16 mouse cellular contexts compared by ENCODE assay signal in the genomic region with DNA sequence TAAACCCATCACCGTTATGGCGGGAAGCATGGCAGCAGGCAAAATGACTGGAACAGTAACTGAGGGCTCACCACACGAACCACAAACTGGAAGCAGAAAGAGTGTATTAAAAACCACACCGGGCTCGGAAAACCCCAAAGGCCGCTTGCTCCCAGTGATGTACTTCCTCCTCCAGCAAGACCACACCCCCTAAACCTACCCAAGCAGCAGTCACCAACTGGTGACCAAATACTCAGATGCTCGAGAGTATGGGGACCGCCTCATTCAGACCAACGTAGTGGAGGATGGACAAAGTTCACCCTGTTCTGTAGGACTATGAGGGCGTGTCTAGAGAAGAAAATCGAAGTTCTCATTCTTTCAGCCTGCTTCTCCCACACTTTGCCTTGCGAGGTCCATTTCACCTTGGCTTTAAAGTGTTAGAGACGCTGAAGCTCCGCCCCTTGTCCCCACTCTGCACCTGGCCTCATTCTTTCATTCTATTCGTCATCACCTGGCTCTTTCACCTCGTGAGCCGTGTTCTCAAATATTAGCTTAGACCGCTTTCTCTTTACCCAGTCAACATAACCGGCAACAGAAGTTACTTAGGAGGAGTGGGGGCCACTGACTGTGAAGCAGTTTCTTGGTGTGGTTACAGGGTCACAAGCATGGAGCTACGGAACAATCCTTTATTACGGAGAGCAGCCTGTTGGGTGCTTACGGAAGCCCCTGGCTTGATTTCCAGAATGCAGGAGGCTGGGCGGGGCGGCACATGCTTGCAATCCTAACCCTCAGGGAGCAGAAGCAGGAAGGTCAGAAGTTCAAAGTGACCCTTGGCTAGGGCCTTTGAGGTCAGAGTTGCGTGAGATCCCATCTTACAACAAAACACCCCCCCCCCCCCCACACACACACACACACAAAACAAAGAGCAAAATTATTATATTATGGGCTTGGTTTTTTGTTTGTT. TPM values are rescaled to one million over a fixed set of nuclear protein-coding genes. Genes with fewer than 3 reads are reported as not detected.
DNase-seq lines count a peak whose midpoint lies in the region; ATAC-seq and TF ChIP-seq lines count a peak whose summit lies in the region.
"Had no signal": no experiment of that assay in that cellular context is flagged by ENCODE, and none has a peak within 500 bp of the region (broad histone marks: within the 10 kb centered on the region; RNA-seq: fewer than 3 reads in every experiment).

No protein-coding gene starts in this region.

- DNase-seq in forebrain, embryonic 11.5 days (ENCODE audit: low spot score) = no peak
- DNase-seq in forebrain, postnatal 0 days = no peak
- DNase-seq in ZHBTc4 (ENCODE audit: low read depth, low spot score) = peak; percentile 91
- no peak for DNase-seq in liver, embryonic 11.5 days (ENCODE audit: low spot score)
- peak; percentile 54 to 77 for DNase-seq in lung, postnatal 4 days
- no peak for DNase-seq in frontal cortex, adult 2 months (ENCODE audit: extremely low spot score in 1 of 2, low spot score in 1 of 2)
- DNase-seq in adrenal gland, adult (ENCODE audit: inconsistent age in 2 of 2, low spot score in 1 of 2) = no peak
- DNase-seq in gastrocnemius, postnatal 10 days = no peak
- DNase-seq: B cell, adult 2 months; cerebellum, adult 9-11 months; kidney, postnatal 25 days; spleen, adult 18-20 months had no signal

- WGBS in forebrain, embryonic 11.5 days = 82% methylated on average over 25 of the region's 25 CpGs
- WGBS in forebrain, postnatal 0 days = 86% methylated on average over 25 of the region's 25 CpGs
- 56% methylated on average over 25 of the region's 25 CpGs for WGBS in liver, embryonic 11.5 days

- H3K27me3 ChIP-seq in forebrain, embryonic 11.5 days (ENCODE audit: control insufficient read depth, insufficient read depth, low read length) = no peaks in the 10 kb centered on the region
- no peaks in the 10 kb centered on the region for H3K27me3 ChIP-seq in forebrain, postnatal 0 days (ENCODE audit: insufficient read depth, low read length)
- no peaks in the 10 kb centered on the region for H3K27me3 ChIP-seq in liver, embryonic 11.5 days (replicated peaks; ENCODE audit: control insufficient read depth, insufficient read depth, low read length)
- H3K27me3 ChIP-seq: limb, embryonic 12.5 days; neural tube, embryonic 12.5 days had no signal

- H3K9ac ChIP-seq in forebrain, embryonic 11.5 days (ENCODE audit: low read length) = no peak overlapping the region
- no peak overlapping the region for H3K9ac ChIP-seq in forebrain, postnatal 0 days
- H3K9ac ChIP-seq in liver, embryonic 11.5 days (ENCODE audit: low read depth, low read length) = no peak overlapping the region
- H3K9ac ChIP-seq: limb, embryonic 12.5 days; neural tube, embryonic 12.5 days had no signal

- no peak overlapping the region for H3K27ac ChIP-seq in forebrain, embryonic 11.5 days (ENCODE audit: low read depth, low read length)
- H3K27ac ChIP-seq in forebrain, postnatal 0 days (ENCODE audit: low read depth, low read length) = no peak overlapping the region
- H3K27ac ChIP-seq in liver, embryonic 11.5 days (ENCODE audit: low read depth, low read length) = no peak overlapping the region
- H3K27ac ChIP-seq: limb, embryonic 12.5 days; neural tube, embryonic 12.5 days had no signal

- H3K4me2 ChIP-seq in forebrain, embryonic 11.5 days (ENCODE audit: low read depth, low read length, severe bottlenecking) = no peak overlapping the region
- H3K4me2 ChIP-seq in forebrain, postnatal 0 days (ENCODE audit: low read depth) = no peak overlapping the region
- no peak overlapping the region; the same call in 1 of the 2 replicates for H3K4me2 ChIP-seq in liver, embryonic 11.5 days
- H3K4me2 ChIP-seq: limb, embryonic 12.5 days; neural tube, embryonic 12.5 days had no signal

- no peaks in the 10 kb centered on the region for H3K36me3 ChIP-seq in forebrain, embryonic 11.5 days (ENCODE audit: control insufficient read depth, insufficient read depth, low read length)
- no peaks in the 10 kb centered on the region for H3K36me3 ChIP-seq in forebrain, postnatal 0 days (ENCODE audit: insufficient read depth)
- H3K36me3 ChIP-seq in liver, embryonic 11.5 days (ENCODE audit: control insufficient read depth, insufficient read depth, low read length) = no peaks in the 10 kb centered on the region
- H3K36me3 ChIP-seq: limb, embryonic 12.5 days; neural tube, embryonic 12.5 days had no signal

- 0 out of 2 replicates have a peak, but pooled peaks cover 2% of the 10 kb centered on the region for H3K4me1 ChIP-seq in forebrain, embryonic 11.5 days (replicated peaks; ENCODE audit: control insufficient read depth, insufficient read depth, low read length)
- H3K4me1 ChIP-seq in forebrain, postnatal 0 days (ENCODE audit: insufficient read depth) = no peaks in the 10 kb centered on the region
- H3K4me1 ChIP-seq in liver, embryonic 11.5 days (replicated peaks; ENCODE audit: control insufficient read depth, insufficient read depth, low read length) = no peaks in the 10 kb centered on the region
- H3K4me1 ChIP-seq: limb, embryonic 12.5 days had no signal

- no peak for TF ChIP-seq CTCF in forebrain, postnatal 0 days (IDR thresholded peaks at IDR 0.05; ENCODE audit: low read depth)

- H3K9me3 ChIP-seq in forebrain, embryonic 11.5 days (ENCODE audit: control insufficient read depth, low read length) = no peaks in the 10 kb centered on the region
- no peaks in the 10 kb centered on the region for H3K9me3 ChIP-seq in forebrain, postnatal 0 days (ENCODE audit: low read length)
- H3K9me3 ChIP-seq in liver, embryonic 11.5 days (ENCODE audit: control insufficient read depth, low read length) = no peaks in the 10 kb centered on the region
- H3K9me3 ChIP-seq: limb, embryonic 12.5 days; neural tube, embryonic 12.5 days had no signal

- ATAC-seq in forebrain, embryonic 11.5 days (replicated peaks; ENCODE audit: low FRiP score) = peak; percentile 19; the same call in 1 of the 2 replicates
- ATAC-seq in forebrain, postnatal 0 days = no peak
- ATAC-seq in liver, embryonic 11.5 days (replicated peaks; ENCODE audit: low FRiP score) = peak; percentile 41; the same call in 1 of the 2 replicates
- ATAC-seq: activated CD4-positive, CD25-positive, alpha-beta regulatory T cell, adult 4 months had no signal

- H3K4me3 ChIP-seq in forebrain, embryonic 11.5 days (ENCODE audit: low read depth, low read length) = no peak overlapping the region
- H3K4me3 ChIP-seq in forebrain, postnatal 0 days (ENCODE audit: low read depth, low read length) = no peak overlapping the region
- H3K4me3 ChIP-seq in liver, embryonic 11.5 days (ENCODE audit: low read depth, low read length) = no peak overlapping the region
- H3K4me3 ChIP-seq: limb, embryonic 12.5 days; neural tube, embryonic 12.5 days had no signal

RNA-seq across cellular contexts. Expression of gene Mtnr1a, which starts 5.7 kb away (rescaled TPM):
- polyA plus RNA-seq in forebrain, embryonic 11.5 days (2014; fragmentation: Nextera tagmentation; extraction: Ambion mirVana) = 0.17 and 0.20 TPM in 2 replicates
- 0.38 TPM in 1 of 2 replicates, not detected in the other for total RNA-seq in forebrain, postnatal 0 days (2014; rRNA removed)
- 0.18 and 0.19 TPM in 2 replicates for polyA plus RNA-seq in forebrain, postnatal 0 days (2015; fragmentation: Nextera tagmentation; extraction: Ambion mirVana)
- polyA plus RNA-seq in liver, embryonic 11.5 days (2014; fragmentation: Nextera tagmentation; extraction: Ambion mirVana) = not detected in 2 replicates
- not detected in 2 replicates for polyA plus RNA-seq in frontal cortex, adult 2 months (2012; rRNA removed)
- not detected for total RNA-seq in gastrocnemius, postnatal 10 days (2021)
- polyA plus RNA-seq: activated CD4-positive, CD25-positive, alpha-beta regulatory T cell, adult 4 months; heart, postnatal 0 days; limb, embryonic 12.5 days had no signal

Comparison
In these comparisons a context has a peak if more than half of its experiments do, and no peak if none do; other contexts are left out.
1. DNase-seq: peak in ZHBTc4 (single experiment) and lung, postnatal 4 days (2 of 2); none in forebrain, embryonic 11.5 days (single experiment), forebrain, postnatal 0 days (single experiment), liver, embryonic 11.5 days (single experiment), frontal cortex, adult 2 months (0 of 2), adrenal gland, adult (0 of 2) and gastrocnemius, postnatal 10 days (single experiment).